Mouse (Mus musculus) kidney, embryonic 16.5 days (tissue): ENCODE measurements around the gene Clpsl2. TPM values are rescaled to one million over a fixed set of nuclear protein-coding genes. Genes with fewer than 3 reads are reported as not detected.

Source experiments
- ATAC-seq: fragments of 200-750 bp; cut with Nextera tagmentation; 2 replicates; pipeline ENCODE4 v1.8.0; 2017; ENCODE audit warnings: moderate TSS enrichment; ENCODE audit not compliant: low FRiP score, low TSS enrichment
- H3K27ac ChIP-seq: fragments of 300-500 bp; sonication (generic); 2 replicates; pipeline ENCODE4 v1.5.1; 2014; ENCODE audit warnings: low read length
- H3K27me3 ChIP-seq: fragments of 300-500 bp; sonication (generic); 2 replicates; pipeline ENCODE4 v1.6.1; 2014; ENCODE audit warnings: low read length, control low read depth, mixed read lengths; ENCODE audit not compliant: insufficient read depth
- H3K36me3 ChIP-seq: fragments of 300-500 bp; sonication (generic); 2 replicates; pipeline ENCODE4 v1.6.1; 2014; ENCODE audit warnings: low read length, control low read depth, mixed read lengths; ENCODE audit not compliant: insufficient read depth
- H3K4me1 ChIP-seq: fragments of 300-500 bp; sonication (generic); 2 replicates; pipeline ENCODE4 v1.6.1; 2014; ENCODE audit warnings: low read length, control low read depth, mixed read lengths; ENCODE audit not compliant: insufficient read depth
- H3K4me2 ChIP-seq: fragments of 300-500 bp; sonication (generic); replicated peaks from 2 replicates; pipeline ENCODE4 v1.6.1; 2014; ENCODE audit warnings: low read depth, low read length
- H3K4me3 ChIP-seq: fragments of 300-500 bp; sonication (generic); 2 replicates; pipeline ENCODE4 v1.5.1; 2014; ENCODE audit warnings: mild to moderate bottlenecking, low read length
- H3K9ac ChIP-seq: fragments of 300-500 bp; sonication (generic); replicated peaks from 2 replicates; pipeline ENCODE4 v1.6.1; 2014; ENCODE audit warnings: low read length
- H3K9me3 ChIP-seq: fragments of 300-500 bp; sonication (generic); 2 replicates; pipeline ENCODE4 v1.6.1; 2016; ENCODE audit warnings: low read length, control low read depth
- WGBS: fragments of 180-500 bp; shearing (Covaris S2); extraction: QIAGEN DNeasy Blood & Tissue Kit; methylation state at CpG from one replicate; pipeline ENCODE4 v1.1.7; 2014; 5-methylcytosine and 5-hydroxymethylcytosine counted together
- polyA plus RNA-seq: library from polyadenylated mRNA; unstranded; fragments of >200 nt; fragmentation: Nextera tagmentation; extraction: Ambion mirVana; gene quantifications from 2 replicates; pipeline ENCODE4 v1.2.1, GENCODE M21; 2015

The Clpsl2 gene
- polyA plus RNA-seq, 1 experiment from 2014 or later: not detected

DNA sequence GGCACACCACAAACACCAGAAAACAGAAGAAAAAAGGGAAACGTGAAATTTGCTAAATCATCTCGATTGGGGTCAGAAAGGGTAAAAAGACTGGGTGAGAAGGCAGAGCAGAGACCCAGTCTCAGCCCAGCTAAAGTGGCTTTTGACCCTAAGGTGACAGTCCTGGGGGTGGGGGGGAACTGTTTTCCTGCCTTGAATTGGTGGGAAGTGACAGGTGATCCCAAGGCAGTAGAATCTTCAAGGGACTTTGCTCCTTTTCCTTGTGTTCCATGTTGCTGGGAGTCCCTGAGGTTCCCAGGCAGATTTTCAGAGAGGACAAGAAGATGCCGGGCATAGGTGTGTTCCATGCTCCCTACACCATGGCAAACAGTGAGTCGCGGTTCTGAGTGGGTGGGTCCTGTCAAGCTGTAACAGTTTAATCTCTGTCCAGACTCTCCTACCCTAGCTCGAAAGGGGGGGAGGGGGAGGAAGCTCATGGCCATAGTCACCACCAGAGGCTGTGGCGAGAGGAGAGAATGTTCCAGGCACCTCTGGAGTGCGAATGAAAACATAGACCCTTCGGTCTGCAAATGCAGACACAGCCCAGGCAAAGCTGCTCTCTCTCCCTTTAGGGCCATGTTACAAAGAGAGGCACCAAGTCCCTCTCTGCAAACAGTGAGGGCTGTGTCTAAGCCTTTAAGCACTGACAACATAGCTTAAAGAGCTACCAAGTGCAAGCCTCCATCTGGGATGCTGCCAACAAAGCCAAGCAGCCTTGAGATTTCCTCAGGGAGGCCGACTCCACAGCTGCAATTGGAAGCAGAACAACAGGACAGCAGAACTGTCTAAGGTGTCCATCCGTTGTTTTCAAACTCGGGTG is 21.8 kb upstream of the Clpsl2 start:
- no peak overlapping the region for H3K27ac ChIP-seq
- WGBS: 37% methylated on average over 12 of the region's 12 CpGs

DNA sequence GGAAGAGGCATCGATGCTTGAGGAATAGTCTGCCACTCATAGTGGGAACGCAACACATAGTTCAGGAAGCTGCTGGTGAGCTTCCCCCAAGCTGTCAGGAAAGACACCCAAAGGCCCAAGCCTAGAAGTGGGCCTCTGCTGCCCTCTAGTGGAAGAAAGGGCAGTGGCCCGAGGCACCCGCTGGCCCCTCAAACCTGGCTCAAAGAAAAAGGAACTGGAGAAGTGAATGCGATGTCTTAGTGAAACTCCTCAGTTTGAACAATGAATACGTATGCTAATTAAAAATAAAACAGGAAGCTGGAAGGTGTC is 21.2 kb upstream of the Clpsl2 start:
- no peak overlapping the region for H3K27ac ChIP-seq
- no peaks in the 10 kb centered on the region for H3K36me3 ChIP-seq
- no peak overlapping the region for H3K9ac ChIP-seq
- H3K9me3 ChIP-seq: no peaks in the 10 kb centered on the region
- H3K4me1 ChIP-seq: peaks cover 19% of the 10 kb centered on the region; the same call in 1 of the 2 replicates
- 3% methylated on average over 6 of the region's 6 CpGs for WGBS
- ATAC-seq: no peak
- no peaks in the 10 kb centered on the region for H3K27me3 ChIP-seq
- H3K4me3 ChIP-seq: no peak overlapping the region
- peak overlapping the region; percentile 31; the same call in 1 of the 2 replicates for H3K4me2 ChIP-seq

More for the DNA sequence above, 21.8 kb upstream of the Clpsl2 start:
- Histone ChIP-seq H3K27me3 (no peaks in the 10 kb centered on the region), H3K36me3 (no peaks in the 10 kb centered on the region), H3K4me3 (no peak overlapping the region), H3K4me2 (peak overlapping the region; percentile 31; the same call in 1 of the 2 replicates), H3K9me3 (no peaks in the 10 kb centered on the region), H3K9ac (no peak overlapping the region), H3K4me1 (peaks cover 19% of the 10 kb centered on the region; the same call in 1 of the 2 replicates)
- no peak for ATAC-seq

DNA sequence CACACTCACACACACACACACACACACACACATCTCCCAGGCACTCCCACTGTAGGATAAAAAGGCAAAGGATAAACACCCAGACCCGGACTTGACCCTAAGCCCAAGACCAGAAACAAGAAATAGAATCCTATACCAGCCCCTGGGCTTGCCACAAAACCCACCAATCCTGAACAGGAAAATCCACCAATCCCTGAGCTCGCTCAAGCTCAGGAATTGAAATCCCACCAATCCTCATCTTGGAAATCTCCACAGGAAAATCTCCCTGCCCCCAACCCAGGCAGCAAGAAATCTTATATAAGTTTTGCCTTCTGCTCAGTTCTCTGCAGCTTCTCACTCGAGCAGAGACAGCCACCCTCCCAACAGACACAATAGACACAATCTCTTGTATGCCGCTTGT is 20.1 kb upstream of the Clpsl2 start:
- ATAC-seq: no peak
- Histone ChIP-seq H3K36me3 (no peaks in the 10 kb centered on the region), H3K4me2 (no peak overlapping the region), H3K27ac (no peak overlapping the region), H3K9ac (no peak overlapping the region), H3K9me3 (no peaks in the 10 kb centered on the region), H3K4me3 (no peak overlapping the region), H3K4me1 (peaks cover 15% of the 10 kb centered on the region; the same call in 1 of the 2 replicates), H3K27me3 (no peaks in the 10 kb centered on the region)
- 74% methylated on average over 4 of the region's 4 CpGs for WGBS

DNA sequence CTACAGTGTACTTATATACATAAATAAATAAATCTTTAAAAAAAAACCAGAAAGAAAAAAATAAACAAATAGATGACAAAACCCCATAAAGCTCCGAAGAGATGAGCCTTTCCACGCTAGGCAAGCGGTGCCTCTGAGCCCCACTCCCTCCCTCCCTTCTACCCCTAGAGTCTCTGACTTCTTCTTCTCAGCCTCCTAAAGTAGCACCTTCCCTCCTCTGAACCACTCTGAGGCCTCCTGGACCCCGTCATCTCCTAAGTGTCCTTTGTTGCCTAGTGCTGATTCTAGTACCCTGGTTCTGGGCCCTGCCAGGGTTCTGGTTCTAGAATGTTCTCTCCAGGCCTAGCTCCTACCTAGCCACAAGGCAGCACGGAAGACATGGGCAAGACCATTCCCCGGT is 18.7 kb upstream of the Clpsl2 start, which contains the start of gene Armc12:
Gene Armc12 (plus strand): TSS at position 301 of the 400 bp plus-strand sequence.
- Histone ChIP-seq H3K4me2 (peak within 1 kb of the TSS; percentile 38), H3K4me1 (peaks cover 15% of the 10 kb centered on the region; the same call in 1 of the 2 replicates), H3K9me3 (no peaks in the 10 kb centered on the region), H3K9ac (no peak within 1 kb of the TSS), H3K36me3 (no peaks in the 10 kb centered on the region), H3K27me3 (no peaks in the 10 kb centered on the region), H3K27ac (no peak within 1 kb of the TSS), H3K4me3 (no peak within 1 kb of the TSS)
- 86% methylated on average over 6 of the region's 6 CpGs for WGBS
- ATAC-seq: no peak

DNA sequence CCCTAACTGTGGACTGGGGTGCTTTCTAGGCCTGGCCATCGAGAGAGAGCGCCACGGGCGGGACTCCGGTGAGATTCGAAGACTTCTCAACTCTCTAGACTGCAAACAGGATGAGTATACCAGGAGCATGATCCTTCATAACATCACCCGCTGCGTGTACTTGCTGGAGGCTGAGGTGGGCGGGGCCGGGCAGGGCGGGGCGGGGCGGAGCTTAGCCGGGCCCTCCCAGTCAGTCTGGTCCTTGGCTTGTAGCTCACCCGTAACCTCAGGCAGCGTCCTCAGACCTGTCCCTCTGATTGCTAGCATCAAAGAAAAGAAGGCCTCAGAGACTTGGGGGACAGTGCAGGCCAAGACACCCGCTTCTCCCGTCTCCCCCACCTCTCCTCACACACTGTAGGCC is 17.3 kb upstream of the Clpsl2 start:
- Histone ChIP-seq H3K4me1 (peaks cover 15% of the 10 kb centered on the region; the same call in 1 of the 2 replicates), H3K36me3 (no peaks in the 10 kb centered on the region), H3K4me2 (peak overlapping the region; percentile 38), H3K27me3 (no peaks in the 10 kb centered on the region), H3K9ac (no peak overlapping the region), H3K9me3 (no peaks in the 10 kb centered on the region), H3K4me3 (peak overlapping the region; percentile 5; the same call in 1 of the 2 replicates), H3K27ac (no peak overlapping the region)
- 12% methylated on average over 18 of the region's 18 CpGs for WGBS
- peak; percentile 69 for ATAC-seq

DNA sequence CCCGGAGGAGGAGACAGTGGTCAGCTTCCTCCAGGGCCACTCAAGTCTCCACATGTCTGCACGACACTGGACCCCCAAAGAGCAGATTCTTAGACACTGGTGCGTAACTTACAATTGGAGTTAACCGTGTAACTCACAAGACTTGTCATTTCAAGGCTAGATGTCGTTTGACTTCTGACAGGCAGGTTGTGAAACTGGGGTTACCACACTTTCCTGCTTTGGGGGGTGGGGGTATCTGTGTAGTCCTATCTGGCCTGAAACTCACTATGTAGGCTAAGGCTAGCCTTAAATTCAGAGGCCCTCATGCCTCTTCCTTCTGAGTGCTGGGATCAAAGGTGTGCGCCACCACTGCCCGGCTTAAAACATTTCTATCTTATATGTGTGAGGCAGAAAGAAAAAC is 16.7 kb upstream of the Clpsl2 start:
- no peak overlapping the region for H3K27ac ChIP-seq
- H3K4me3 ChIP-seq: no peak overlapping the region
- no peaks in the 10 kb centered on the region for H3K27me3 ChIP-seq
- peaks cover 12% of the 10 kb centered on the region; the same call in 1 of the 2 replicates for H3K4me1 ChIP-seq
- no peaks in the 10 kb centered on the region for H3K36me3 ChIP-seq
- H3K4me2 ChIP-seq: no peak overlapping the region
- no peak for ATAC-seq
- no peaks in the 10 kb centered on the region for H3K9me3 ChIP-seq
- H3K9ac ChIP-seq: no peak overlapping the region
- WGBS: 76% methylated on average over 7 of the region's 7 CpGs

DNA sequence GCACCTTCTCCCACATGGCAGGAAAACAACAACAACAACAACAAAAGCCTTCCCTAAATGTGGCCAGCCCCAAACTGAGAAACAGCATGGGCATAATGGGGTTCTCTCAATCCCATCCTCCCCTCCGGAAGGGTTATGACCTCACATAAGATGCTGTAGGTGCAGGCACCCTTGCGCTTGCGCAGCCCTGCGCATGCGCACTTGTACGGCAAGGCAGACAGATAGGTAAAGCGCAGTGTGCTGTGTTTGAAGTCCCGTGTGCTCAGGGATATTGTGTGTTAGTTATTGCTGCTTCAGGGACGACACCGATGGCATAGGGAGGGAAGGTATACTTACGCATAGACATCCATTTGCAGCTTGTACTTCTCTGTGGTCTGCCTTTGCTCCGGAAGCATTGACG is 15.9 kb upstream of the Clpsl2 start:
- H3K36me3 ChIP-seq: no peaks in the 10 kb centered on the region
- no peaks in the 10 kb centered on the region for H3K27me3 ChIP-seq
- no peak overlapping the region for H3K27ac ChIP-seq
- H3K4me3 ChIP-seq: no peak overlapping the region
- WGBS: 90% methylated on average over 13 of the region's 13 CpGs
- no peak for ATAC-seq
- peaks cover 1% of the 10 kb centered on the region for H3K9me3 ChIP-seq
- no peak overlapping the region for H3K4me2 ChIP-seq
- no peak overlapping the region for H3K9ac ChIP-seq
- peaks cover 9% of the 10 kb centered on the region; the same call in 1 of the 2 replicates for H3K4me1 ChIP-seq

DNA sequence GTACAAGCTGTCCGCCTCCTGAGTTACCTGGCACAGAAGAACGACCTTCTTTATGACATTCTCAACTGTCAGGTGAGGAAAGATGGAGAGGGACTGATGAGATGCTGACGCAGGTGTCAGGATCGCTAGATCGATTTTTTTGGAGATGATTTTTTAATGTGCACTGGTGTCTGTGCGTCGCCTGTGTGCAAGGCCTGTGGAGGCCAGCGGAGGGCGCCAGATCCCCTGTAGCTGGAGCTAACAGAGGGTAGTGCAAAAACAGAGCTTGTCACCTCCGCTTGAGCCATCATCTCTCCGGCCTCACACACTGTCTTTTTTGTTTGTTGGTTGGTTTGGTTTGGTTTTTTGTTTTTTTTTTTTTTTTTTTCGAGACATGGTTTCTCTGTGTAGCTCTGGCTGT is 11.3 kb upstream of the Clpsl2 start:
- Histone ChIP-seq H3K27me3 (no peaks in the 10 kb centered on the region), H3K9ac (no peak overlapping the region), H3K4me1 (no peaks in the 10 kb centered on the region), H3K4me2 (no peak overlapping the region), H3K9me3 (peaks cover 14% of the 10 kb centered on the region), H3K4me3 (no peak overlapping the region), H3K27ac (no peak overlapping the region), H3K36me3 (no peaks in the 10 kb centered on the region)
- 53% methylated on average over 12 of the region's 12 CpGs for WGBS
- ATAC-seq: no peak

DNA sequence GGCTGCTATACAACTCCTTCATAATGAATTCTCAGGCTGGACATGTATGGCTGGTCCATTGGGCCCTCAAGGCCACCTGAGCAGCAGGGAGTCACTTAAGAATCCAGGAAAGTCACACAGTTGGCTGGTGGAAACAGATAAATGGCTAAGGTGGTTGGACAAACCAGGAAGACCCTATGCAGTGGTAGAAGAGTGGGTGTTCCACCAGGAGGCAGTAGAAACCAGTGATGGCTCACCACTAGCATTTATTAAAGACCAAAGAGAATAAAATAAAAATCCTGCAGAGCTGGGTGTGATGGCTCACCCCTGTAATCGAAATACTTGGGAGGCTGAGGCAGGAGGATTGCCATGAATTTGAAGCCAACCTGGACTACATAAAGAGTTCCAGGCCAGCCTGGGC is 2.3 kb upstream of the Clpsl2 start:
- Histone ChIP-seq H3K4me2 (no peak overlapping the region), H3K4me3 (no peak overlapping the region), H3K27ac (no peak overlapping the region), H3K9ac (no peak overlapping the region), H3K36me3 (no peaks in the 10 kb centered on the region), H3K9me3 (peaks cover 1% of the 10 kb centered on the region; the same call in 1 of the 2 replicates), H3K4me1 (no peaks in the 10 kb centered on the region), H3K27me3 (no peaks in the 10 kb centered on the region)
- ATAC-seq: no peak
- 89% methylated on average over 1 of the region's 1 CpGs for WGBS

DNA sequence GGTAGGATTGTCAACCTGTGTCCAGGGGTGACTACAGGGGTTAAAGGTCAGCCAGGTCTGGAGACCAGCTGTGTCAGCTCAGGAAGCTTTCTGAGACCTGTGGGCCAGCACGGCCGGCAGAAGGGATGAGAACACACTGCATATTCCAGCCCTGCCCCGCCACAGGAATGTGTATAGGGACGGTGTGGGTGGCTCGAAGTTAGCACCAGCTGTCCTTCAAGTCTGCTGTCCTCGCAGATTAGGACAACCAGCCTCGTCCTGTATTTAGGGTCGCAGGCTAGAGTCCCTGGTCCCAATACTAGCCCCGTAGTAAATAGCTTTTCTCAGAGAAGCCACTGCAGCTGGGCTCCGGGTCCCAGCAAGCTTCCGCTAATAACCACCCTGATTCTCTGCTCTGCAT is 661 bp upstream of the Clpsl2 start:
- no peaks in the 10 kb centered on the region; the same call in 1 of the 2 replicates for H3K4me1 ChIP-seq
- H3K27me3 ChIP-seq: no peaks in the 10 kb centered on the region
- WGBS: 59% methylated on average over 11 of the region's 11 CpGs
- no peak overlapping the region for H3K4me3 ChIP-seq
- H3K9ac ChIP-seq: no peak overlapping the region
- H3K4me2 ChIP-seq: no peak overlapping the region
- ATAC-seq: no peak
- H3K27ac ChIP-seq: no peak overlapping the region
- no peaks in the 10 kb centered on the region for H3K9me3 ChIP-seq
- H3K36me3 ChIP-seq: no peaks in the 10 kb centered on the region
